Mouse (Mus musculus) embryo, embryonic 11.5 days (tissue): ENCODE results near the gene Ly6g5c.

Source experiments
- DNase-seq: peaks from one replicate; pipeline ENCODE4 v3.0.0-alpha.2; 2012; ENCODE audit warnings: low read depth, low spot score

Ly6g5c gene

DNA sequence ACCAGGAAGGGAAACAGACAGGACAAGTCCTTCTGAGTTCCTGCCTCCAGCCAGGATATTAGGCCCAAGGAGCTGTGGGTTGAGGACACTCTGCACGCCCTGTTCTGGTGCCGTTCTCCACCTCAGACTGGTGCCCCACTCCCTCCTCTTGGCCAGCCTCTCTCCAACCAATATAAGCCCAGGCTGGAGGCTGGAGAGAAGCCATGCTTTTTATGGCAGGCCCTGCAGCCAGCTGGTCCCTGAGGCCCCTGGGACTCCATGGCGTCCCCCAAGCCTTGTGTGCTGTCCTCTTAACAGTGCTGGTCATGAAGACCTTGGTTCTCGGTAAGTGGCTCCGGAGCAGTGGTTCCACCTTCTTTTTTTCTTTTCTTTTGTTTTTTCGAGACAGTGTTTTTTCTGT is at the start of gene Ly6g5c:
Gene Ly6g5c (plus strand): TSS at position 183 of the 400 bp plus-strand sequence.
- no peak for DNase-seq

DNA sequence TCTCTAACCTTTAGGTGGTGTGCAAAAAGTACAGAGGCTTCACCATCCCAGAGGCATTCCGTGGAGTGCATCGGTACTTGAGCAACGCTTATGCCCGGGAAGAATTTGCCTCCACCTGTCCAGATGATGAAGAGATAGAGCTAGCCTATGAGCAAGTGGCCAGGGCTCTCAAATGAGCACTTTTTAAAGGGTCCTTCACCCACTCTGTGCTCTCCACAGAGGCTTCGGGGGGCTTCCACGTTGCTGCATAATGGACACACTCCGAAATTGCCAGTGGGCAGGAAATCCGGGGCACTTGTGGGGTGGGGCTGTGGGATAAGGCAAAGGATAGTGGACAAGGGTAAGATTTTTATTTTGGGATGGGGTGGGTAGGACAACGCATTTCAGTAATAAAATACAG is 49.8 kb upstream of the Ly6g5c start:
- DNase-seq, result no peak

DNA sequence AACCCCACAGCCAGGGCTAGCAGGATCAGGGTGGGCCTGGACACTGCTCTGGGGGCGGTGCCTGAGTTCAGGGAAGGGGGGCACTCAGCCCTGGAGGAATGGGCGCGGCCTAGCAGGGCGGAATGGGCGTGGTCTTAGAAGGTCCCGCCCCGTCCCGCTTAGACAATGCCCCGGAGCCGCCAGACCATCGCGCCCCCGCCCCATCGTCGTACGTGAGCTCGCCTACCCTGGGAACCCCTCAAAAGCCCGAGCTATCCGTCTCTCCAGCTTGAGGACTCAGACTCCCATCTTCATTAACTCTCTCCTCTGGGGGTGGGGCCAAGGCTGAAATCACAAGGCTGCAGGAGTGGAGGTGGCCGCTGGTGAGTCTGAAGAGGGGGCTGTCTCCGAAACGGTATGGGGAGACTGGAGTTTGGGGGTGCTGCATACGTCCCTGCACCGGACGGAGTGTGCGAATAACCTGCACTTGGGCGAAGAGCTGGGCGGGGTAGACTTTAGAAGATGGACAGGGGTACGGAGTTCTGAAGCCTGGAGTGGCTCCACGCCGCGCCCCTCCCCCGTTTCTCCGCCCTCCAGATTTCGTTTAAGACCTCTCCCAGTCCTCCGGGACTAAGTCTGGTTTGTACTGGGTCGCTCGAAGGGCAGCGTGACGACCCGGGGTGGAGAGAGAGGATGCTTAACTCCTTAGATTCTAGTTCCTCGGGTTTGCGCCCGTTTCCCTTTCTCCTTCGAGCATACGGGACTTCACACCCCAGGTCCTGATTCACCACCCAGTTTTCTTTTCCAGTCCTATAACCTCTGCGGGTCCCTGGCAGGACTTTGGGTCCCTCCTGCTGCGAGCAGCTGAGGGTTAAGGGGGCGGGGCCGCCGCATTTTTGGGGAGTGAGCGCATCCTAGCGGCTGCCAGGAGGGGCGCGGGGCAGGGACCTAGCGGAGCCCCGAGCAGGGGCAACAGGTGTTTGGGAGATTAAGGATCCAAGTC is 48.9 kb upstream of the Ly6g5c start, which contains the start of gene Ddah2:
Gene Ddah2 (plus strand): TSS at position 125 of the 982 bp plus-strand sequence.
- peak; percentile 87 for DNase-seq

DNA sequence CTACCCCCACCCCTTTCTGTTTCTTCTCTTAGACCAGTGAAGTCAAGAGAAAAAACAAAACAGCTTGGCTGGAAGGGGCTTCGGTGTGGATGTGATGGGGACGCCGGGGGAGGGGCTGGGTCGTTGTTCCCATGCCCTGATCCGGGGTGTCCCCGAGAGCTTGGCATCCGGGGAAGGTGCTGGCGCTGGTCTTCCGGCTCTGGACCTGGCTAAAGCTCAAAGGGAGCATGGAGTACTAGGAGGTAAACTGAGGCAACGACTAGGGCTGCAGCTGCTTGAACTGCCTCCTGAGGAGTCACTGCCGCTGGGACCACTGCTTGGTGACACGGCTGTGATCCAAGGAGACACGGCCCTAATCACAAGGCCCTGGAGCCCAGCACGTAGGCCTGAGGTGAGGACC is 48.0 kb upstream of the Ly6g5c start:
- no peak for DNase-seq

DNA sequence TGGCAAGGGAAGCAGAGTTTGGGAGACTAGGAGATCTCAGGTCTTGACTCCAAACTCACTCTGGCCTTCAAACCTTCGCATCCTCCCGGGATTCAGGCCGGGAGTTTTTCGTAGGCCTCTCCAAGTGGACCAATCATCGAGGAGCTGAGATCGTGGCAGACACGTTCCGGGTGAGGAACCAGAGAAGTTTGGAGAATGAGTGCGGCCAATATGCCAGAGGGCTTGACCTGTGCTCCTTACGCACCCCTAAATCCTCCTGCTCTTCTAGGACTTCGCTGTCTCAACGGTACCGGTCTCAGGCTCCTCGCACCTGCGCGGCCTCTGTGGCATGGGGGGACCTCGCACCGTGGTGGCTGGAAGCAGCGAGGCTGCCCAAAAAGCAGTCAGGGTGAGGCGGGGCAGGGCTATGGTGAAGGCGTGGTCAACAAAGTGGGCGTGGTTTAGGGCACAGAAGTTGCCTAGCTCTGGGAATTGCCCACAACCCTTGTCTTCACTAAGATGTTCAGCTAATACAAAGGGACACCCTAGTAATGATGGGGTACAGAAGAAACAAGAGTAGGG is 47.3 kb upstream of the Ly6g5c start:
- DNase-seq, result no peak

DNA sequence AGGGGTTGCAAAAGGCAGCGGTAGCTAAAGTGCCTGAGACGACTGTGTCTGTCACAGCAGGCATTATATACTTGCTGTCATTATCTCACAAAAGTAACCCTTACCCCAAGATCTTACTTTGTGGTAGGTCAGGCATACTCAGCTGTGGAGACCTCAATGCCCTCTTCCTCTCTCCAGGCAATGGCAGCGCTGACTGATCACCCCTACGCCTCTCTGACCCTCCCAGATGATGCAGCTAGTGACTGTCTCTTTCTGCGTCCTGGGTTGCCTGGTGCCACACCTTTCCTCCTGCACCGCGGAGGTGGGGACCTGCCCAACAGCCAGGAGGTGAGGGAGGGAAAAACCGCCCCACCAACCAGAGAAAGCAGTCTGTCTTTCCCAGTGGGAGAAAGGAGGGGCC is 46.8 kb upstream of the Ly6g5c start:
- DNase-seq, result no peak

DNA sequence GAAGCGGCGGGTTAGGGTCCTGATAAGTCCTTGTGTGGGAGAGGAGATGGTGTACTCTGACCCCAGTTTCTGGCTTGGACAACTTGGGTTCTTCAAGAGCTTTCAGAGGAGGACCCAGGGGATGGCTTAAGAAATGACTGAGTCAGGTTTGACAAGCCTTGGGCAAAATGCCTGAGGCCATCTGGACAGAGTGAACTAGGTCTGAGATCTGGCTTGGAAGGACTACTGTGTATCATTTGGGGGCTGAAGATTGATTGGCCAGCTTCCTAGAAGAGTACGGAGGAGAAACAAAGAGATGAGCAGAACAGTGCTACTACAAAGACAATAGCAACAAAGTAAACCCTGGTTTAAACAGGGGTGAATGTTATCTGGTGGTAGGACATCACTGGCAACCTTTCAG is 44.6 kb upstream of the Ly6g5c start:
- DNase-seq, result no peak

DNA sequence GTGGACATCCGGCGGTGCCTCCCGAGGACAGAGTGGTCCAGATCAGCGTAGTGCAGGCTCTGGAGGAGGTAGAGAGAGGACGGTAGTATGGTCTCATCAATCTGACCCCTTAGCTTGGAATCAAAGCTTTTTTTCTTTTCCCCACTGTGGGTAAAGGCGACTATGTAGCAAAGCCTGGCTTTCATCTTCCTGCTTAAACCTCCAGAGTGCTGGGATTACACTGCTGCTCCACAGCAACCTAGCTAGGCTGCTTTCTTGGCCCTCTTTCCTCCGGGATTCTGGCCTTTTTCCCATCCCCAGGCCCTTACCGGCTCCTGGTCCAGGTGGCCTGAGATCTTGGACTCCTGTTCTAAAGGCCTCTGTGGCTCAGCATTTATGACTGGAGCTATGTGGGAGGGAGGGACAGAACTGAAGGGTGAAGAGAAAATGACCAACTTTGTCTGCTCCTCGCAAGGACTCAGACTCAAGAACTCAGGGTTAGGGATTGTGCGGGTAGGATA is 43.7 kb upstream of the Ly6g5c start:
- no peak for DNase-seq

DNA sequence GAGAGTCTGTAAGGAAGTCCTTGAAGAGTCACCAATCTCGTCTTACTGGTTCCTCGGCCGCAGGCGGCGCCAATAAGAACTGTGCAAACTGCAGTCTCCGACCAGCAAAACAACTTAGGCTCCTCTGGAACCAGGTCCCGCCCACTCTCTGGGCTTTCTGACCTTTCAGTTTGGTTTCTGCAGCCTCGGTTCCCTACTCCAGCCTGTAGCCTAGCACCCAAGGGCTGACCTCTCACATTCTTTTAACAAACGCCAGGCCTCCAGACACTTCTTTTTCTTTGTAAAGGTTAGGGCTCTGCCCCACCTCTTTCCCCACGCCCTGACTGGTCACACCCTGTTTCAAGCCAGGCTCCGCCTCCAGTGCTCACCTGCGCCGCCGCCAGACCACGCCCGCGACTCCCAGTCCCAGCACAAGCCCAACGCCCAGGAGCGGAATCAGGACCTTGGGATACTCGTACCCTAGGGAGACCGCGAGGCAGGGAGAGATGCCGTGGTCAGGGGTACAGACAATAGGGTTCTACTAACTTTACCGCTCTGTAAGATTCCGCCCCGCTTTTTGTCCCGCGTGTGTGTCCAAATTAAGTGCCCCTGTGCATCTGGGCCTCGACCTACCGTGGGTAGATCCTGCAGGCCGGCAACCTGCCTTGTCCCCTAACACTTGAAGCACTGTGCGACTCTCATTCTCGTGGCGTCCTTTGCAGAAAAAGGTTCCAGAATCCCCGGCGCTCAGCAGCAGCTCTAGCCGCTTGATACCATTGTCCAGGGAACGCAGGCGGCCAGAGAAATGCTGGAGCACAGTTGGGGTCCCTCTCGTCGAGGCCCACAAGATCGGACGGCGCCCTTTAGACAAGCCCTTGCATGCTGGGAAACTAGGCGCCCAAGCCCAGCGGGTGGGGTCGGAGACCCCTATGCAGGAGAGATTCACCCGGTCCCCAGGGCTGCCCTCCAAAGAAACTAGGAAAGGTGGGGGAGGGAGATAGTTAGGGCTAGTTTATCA is 42.8 kb upstream of the Ly6g5c start, which contains the start of gene Ly6g6c:
Gene Ly6g6c (plus strand): TSS at position 438 of the 997 bp plus-strand sequence.
- no peak for DNase-seq

DNA sequence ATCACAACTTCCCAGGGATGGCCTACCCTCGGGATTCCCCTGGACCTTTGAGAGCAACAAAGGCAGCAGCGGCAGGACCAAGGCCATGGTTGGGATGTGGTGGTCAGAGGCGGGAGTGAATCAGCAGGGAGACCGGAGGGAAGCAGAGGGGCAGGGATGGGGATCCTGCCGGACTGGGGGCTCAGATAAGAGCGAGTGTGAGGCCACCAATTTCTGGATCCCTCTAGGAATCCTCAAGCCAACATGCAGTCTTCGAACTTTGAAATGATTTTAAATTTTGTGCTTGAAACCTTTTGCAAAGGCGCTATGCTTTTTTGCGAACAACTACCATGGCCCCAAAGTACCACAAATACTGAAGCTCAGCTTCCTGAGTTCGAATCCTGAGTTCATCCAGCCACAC is 42.0 kb upstream of the Ly6g5c start, which contains the start of gene Mpig6b:
Gene Mpig6b (minus strand): TSS at position 101 of the 400 bp plus-strand sequence.
- no peak for DNase-seq

DNA sequence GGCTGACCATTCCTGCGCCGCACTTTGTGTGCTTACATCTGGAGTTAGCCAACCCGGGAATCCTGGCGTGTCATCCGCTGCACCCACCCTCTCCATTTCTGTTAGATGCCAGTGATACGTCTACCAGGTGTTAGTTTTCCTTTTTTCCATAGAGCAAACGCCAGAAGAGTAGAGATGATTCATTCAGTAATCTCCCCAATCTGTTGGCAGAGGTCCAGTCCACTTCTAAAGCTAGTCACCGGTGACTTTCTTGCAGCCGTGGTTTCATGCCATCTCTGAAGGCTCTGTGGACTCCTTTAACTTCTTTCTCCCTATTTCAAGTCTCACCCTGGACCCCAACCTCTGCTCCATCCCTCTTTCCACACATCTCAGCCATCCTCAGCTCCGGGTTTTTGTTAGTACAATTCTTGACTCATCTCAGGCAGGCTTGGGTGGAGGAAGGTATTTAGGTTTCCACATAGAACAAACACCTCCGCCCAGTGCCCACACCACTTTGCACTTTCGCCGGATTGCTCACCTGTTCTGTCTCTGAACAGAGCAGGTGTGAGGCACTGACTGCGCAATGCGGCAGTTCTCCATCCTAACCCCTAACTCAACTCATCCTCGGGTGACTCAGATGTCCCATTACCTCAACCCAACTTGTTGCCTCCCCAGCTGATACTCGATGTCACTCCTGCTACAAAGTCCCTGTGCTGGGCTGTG is 39.7 kb upstream of the Ly6g5c start:
- DNase-seq, result no peak

DNA sequence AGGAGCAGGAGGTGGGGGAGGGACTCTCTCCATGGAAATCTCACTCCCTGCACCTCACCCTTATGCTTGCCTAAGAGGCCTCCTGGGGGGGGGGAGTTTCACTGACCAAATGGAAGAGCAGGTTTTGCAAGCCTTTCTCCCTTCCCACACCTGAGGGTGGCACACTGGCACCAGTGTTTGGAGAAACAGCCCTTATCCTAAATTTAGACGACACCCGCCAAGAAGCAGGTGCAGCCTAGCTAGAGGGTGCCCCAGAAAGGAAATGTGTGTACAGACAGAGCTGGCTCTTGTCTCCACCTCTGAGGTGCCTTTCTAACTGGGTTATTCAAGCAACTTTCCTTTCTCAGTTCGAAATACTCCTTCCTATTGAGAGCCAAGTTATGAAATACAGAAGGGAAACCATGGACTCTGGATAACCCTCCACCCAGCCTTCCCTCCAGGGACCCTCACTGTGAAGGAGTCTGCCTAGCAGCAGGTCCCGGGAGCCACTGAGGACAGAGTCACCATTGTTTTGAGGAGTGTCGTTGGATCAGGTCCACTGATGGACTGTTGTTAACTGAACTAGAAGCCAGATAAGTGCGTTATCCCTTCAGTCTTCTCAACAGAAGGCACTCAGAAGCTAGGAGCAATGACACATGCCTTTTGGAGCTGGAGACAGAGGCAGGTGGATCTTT is 37.4 kb upstream of the Ly6g5c start:
- DNase-seq, result no peak

DNA sequence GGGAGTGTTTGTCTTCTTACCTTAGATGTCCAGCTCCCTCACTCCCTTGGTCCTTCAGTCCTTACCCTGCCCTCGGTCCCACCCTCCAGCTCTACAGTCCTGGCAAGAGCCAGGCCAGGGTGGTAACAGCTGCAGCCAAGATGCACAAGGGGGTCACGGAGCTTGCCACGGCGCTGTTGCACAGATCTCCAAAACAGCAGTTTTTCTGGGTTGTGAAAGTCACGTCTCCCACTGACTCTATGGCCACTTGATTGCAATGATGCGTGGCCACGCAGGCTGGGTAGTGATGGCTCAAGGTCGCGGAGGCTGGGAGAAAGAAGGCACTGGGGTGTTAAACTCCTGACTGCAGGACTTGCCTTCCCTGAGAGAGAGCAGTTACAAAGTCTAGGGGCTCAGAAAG is 36.6 kb upstream of the Ly6g5c start:
- no peak for DNase-seq

DNA sequence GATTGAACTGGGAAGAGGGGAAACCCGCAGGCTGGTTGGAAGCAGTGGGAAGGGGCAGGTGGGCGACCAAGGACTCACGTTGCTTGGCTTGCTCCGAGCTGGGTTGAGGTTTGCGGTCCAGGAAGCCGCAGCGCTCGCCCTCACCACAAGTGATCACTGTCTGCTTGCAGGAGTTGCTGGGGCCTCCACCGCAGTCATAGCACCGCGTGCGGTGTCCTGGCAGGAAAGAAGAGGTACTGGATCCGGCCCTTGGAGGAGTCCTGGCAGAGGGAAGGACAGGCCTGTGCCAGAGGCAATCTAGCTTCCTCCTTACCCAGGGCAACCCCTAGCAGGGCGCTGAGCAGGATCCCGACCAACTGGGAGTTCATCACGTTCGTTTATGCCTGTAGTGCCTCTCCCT is 34.0 kb upstream of the Ly6g5c start:
- DNase-seq, result no peak

DNA sequence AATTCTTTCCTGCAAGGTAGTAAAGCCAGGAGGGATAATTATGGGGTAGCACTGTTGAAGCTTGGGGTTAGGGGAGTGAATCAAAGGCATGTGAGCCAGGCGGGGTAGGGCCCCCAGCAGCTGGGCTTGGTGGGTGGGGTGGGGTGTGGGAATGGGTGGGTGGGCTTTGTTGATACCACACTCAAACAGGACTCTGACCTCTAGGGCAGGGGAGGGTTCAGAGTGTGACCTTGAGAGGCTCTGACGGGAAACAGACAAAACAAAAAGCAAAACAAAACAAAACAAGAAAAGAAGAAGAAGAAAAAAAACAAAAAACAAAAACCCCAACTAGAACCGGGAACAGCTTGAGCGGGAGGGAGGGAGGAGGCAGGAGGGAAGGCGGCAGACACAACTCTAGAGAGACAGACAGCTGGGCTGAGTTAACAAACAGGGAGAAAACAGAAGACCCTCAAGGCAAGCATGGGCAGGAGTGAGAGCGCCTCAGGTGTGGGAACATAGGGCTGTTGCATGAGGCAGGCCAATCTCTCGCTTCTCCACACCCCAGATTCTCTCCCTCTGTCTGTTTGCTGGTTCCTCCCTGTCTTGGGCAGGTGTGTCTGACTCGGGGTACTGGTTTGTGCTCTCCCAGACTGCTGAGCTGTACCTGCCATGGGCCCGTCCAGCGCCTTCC is 31.4 kb upstream of the Ly6g5c start, which contains the start of gene Ly6g6e:
Gene Ly6g6e (plus strand): TSS at position 396 of the 670 bp plus-strand sequence.
- no peak for DNase-seq

DNA sequence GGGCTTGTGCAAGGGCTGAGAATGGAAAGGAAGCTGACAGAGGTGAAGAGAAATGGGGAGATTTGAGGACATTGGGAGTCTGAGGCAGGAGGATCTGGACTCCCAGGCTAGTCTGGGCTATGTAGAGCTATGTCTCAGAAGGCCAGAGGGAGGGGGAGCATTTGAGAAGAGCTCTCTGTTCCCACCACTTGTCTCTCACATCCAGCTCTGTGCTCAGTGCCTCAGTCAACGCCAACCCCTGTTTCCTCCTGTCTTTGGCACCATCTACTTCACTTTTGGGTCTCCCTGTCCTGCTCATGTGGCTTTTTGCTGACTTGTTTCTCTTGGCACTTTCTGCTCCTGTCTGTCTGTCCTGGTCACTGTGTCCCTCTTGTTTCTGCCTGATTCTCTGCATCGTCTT is 30.8 kb upstream of the Ly6g5c start:
- no peak for DNase-seq

DNA sequence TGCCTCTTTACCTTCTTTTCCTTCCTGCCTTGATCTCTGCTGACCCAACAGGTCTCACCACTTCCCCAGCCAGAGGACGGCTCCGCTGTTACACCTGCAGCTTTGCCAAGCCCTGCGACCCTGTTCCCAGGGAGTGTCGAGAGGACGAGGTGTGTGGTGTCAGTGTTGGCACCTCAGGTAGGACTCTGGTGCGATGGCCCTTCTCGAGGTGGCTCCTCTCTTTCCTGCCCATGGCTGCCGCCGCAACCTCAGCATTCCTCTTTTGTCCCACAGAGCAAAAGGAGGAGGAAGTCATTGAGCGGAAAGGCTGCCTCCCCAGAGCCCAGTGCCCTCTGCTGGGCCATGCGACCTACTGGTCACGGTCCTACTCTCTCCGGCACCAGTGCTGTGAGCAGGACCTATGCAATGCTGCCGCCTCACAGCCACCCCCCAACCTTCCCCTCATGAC is 30.3 kb upstream of the Ly6g5c start, which contains the start of gene Ly6g6d:
Gene Ly6g6d (minus strand): TSS at position 280 of the 448 bp plus-strand sequence.
- DNase-seq, result no peak

DNA sequence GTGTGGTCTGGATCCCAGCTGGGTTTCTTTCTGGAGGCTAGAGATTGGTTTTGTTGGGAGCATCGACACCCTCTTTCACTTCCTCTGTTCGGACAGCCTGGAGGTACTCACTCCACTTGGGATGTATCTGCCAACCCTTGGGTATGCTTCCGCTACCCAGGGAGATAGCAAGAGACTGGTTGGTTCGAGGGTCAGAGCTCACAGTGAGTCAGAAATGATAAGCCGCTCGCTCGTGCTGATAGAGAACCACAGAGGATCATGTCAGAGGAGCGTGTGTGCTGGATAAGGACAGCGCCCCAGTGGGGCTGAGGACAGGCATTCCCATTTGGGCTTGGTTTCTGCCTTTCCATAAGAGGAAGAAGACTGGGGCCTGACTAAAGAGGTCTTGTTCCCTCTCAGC is 28.3 kb upstream of the Ly6g5c start:
- DNase-seq, result no peak

DNA sequence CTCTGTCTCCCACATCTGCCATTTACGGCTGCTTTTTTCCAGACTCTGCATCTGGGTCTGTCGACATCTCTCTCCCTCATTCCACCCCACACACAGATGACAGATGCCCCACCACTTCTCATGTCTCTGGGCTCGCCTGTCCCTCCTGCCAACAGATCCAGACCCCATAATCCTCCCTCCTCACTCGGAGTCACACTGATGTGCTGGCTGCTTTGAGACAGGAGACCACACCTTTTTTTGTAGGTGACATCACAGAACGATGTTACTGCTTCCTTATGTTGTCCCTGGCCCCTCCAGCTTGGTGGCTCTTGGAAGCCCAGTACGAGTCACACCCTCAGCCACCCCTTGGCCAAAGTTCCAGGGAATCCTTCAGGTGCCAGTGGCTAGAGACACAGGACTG is 27.8 kb upstream of the Ly6g5c start:
- DNase-seq, result no peak
